Mouse (Mus musculus): ENCODE measurements at regions not wholly inside any gene's neighbourhood (a gene's known extent, or its start where the extent isn't known, plus 50 kb on each side); places are given as distances from the start of the nearest gene placed in this dataset.
A peak's percentile ranks its signal among the peaks of the same experiment; 100 is the strongest.
"Not testable (repeated sequence)": the region's sequence is repeated elsewhere in the genome, so short reads cannot be mapped to it uniquely, and the experiment has no call there.

DNA sequence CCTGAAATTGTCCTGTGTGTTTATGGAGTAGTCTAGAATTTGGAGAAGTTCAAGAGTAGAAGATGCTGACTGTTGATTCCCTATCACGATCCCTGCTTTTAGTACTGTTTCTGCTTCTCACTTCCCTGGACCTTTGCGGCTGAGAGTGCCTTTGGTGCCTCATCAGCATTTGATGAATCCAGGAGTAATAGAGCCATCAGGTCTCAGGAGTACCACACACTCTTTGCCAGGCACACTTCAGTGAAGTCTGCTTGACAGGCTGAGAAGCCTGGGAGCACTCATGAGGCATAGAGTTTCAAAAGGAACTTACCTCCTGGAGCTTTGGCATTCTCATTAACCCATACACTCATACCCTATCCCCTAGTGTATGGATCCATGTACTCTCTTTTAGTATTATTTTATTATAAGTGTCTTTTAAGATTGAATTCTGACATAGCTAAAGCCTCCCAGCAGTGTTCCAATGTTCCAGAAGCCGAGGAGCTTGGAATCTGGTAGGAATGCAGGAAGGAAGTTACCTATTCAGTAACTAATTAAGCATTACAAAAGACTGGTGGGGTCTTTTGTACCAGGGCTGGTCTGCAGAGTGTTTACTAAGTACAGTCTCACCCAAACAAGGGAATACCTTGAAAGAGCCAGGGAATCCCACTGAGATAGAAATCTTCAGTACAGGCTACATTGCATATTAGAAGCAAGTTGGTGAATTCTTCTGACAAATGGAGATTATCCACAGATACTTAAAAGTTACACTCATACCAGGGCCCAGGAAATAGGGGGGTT is 139.7 kb downstream of the Tex13c3 start:
- DNase-seq, result not testable (repeated sequence)

DNA sequence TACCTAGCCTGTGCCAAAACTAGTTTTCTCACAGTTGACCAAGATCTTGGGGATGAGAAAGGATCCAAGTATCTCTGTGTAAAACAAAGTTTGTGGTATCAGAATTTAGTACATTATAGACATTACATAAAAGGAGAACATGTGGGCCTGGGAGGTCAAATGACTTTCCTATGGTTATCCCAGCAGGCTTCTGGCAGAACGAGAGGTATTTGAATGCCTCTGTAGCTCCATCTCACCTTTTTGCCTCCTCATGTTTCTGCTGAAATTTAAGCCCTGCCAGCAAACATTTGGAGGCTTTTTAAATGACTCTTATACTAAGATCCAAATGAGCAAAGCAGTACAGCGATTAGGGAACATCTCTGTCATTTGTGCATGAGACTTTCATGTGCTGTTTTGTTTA is 167.8 kb downstream of the Tex13c3 start:
- DNase-seq, result no peak

DNA sequence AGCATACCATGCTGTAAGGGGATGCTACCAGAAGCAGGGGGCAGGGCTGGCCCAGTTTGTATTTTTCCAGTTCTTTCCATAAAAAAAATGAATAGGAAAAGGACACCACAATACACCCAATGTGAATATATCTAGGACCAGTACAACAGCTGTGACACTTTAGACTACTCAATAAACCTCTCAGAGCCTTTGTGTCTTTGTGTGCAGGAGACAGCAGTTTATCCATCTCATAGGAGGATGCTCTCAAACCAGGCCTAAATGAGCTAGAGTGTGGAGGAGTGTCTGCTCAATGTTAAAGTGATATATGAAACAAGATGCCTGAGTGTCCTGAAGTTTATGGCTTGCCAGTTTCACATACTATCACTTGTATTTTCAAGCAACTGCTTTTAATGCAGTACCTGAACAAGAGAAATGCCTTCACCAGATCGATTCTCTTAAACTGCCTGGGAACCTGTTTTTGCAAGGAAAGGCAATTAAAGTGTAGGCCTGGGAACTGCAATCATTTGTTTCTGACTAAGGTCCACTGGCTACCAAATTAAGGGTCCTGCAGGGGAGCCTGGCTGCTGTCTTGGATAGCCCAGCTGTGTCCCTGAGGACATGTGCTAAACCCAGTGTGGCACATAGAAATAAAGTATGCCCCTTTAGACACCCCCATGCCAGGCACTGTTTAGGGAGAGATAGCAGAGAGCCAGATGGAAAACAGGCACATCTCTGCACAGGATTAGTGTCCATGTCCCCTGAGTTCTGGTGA is 169.1 kb downstream of the Tex13c3 start:
- DNase-seq, result no peak

DNA sequence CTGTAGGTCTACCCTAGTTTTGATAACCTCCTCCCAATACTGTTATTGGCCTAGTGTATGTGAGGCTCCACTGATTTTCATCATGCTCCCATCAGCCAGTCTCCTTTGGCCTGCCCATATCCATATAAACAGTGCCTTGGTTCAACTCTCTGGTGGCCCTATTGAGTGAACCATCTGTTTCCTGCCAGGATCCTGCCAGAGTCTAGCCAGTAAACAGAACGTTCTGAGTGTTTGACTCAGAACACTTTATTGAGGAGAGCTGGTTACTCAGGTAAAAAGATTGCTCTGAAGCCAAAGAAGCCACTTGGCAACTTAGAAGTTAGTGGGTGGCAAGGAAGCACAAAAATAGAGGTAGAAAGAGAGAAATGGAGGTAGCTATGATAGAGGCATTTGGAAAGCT is 169.7 kb downstream of the Tex13c3 start:
- no peak for DNase-seq

DNA sequence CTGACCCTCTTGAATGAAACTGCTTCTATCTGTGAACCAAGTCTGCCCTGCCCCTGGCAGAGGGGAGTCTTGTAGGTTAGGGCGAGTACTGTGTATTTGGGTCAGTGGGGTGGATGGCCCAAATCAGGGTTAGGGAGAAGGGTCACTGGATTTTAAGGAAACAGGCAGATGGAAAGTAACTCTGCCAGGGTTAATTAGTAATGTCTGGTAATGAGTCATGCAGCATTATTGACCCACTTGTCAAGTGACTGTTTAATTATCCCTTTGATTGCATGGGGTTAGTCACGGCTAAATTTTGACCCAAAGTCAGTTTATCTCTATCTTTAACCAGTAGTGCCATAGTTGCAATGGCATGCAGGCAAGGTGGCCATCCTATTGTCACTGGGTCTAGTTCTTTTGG is 192.9 kb downstream of the Tex13c3 start:
- no peak for DNase-seq

DNA sequence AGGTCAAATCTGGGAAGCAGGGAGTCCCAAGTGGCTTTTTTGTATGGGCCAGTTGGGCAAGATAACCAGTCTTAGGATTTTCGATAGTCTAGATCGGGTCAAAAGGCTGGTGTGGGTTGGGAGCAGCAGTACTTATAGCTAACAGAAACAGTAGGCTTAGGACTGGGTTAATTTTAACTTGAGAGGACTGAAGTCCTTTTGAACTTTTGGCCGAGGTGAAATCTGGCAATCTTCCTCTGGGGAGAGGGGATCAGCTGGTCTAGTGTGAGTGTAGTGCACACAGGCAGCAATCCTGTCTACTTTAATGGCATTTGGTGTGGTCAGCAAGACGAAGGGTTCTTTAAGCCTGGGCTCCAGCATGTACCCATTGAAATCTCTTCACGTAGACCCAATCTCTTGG is 194.7 kb downstream of the Tex13c3 start:
- DNase-seq, result no peak

DNA sequence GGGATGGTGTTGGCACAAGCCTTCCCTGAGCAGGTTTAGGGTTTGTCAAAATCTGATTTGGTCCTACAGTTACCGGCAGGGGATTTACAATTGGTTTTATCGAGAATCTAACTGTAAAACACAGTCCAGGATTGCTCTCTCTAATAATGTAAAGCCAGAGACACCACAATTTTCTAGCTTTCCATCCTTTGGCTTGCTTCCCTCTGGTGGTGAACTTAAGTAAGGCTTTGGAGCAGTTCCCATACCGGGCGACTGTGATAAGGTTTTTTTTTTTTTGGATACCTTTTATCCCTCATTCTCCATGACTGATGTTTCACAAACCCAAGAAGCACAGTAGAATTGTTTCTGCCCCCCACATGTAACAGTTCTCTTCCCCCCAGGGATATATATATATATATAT is 195.3 kb downstream of the Tex13c3 start:
- no peak for DNase-seq

DNA sequence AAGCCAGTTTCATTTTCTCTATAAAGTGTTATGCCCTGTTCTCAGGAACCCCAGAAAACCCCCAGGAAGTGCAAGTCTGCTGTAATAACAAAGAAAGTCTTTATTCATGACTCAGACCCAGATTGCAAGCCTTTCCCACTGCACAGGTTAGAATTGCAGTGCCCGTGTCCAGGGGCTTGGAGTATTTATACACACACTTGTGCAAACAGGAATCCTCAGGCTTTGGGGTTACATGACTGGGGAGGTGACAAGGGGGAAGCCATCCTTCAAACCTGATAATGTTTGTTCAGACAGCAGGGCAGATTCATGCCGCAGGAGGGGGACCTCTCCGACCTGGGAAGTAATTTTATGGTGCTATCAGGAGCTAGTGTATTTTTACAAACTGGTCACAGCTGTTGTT is 198.0 kb downstream of the Tex13c3 start:
- no peak for DNase-seq

DNA sequence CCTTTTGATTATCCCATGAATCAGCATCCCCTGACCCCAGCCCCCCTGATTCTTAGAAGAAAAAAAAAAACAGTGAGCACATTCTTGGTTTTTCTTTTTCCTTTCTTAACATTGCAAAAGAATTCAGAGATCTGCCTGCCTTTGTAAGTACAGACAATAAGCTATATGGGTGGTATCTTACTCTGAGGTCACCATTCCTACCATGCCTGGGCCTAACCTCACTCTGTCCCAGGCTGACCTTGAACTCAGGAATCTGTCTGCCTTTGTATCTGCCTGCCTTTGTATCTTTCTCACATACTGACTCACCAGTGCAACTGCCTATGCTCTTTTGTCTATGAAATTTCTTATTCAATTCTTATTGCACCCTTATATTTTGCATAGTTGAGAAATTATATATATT is 216.9 kb downstream of the Tex13c3 start:
- no peak for DNase-seq

DNA sequence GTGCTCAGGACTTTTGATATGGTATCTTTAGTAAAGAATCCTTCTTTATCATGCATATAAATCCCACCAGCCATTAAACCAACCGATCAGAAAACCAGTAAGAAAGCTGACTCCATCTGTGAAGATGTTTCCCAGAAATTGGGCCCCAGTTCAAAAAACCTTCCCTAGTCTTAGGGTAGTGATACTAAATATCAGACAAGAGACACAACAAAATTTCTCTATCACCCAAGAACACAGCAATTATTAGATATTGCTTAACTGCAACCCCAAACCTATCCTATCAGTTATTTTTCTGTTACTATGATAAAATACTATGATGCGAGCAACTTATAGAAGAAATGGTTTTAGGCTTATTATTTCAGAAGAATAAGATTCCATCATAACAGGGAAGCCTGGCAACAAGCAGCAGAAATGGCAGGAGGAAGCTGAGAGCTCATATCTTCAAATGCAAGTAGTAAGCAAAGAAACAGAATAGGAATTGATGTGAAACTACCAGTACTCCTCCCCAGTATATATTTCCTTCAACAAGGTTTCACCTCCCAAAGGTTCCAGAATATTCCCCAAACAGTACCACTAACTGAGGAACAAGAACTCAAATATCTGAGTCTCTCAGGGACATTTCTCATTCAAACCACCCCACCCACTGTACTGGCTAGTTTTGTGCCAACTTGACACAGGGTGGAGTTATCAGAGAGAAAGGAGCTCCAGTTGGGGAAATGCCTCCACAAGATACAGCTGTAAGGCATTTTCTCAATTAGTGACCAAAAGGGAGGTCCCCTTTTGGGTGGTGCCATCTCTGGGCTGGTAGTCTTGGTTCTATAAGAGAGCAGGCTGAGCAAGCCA is 234.1 kb downstream of the Tex13c3 start:
- no peak for DNase-seq

DNA sequence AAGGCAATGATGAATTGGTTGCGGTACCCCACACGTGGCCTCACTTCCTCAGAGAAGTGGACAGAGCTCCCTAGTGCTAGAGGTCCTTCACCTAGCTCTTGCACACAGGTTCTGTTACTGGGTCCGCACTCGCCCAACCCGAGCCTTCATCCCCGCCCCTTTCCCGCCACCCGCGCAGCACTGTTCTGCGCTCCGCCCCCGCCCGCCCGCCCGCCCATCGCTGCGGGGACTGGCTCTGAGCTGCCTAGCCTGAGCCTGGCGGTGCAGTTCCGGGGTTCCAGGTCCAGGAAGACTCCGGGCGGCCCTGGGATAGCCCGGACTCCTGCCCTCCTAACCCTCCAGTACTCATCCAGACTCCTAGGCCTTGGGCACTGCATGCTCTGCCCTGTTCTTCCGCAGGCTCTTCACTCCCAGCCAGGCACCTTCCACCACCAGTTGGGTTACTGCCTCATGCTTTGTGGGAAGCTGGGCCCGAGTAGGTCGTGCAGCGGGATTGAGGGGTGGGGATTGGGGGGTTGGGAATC is 243.3 kb downstream of the Tex13c3 start:
- DNase-seq, result peak; percentile 23

DNA sequence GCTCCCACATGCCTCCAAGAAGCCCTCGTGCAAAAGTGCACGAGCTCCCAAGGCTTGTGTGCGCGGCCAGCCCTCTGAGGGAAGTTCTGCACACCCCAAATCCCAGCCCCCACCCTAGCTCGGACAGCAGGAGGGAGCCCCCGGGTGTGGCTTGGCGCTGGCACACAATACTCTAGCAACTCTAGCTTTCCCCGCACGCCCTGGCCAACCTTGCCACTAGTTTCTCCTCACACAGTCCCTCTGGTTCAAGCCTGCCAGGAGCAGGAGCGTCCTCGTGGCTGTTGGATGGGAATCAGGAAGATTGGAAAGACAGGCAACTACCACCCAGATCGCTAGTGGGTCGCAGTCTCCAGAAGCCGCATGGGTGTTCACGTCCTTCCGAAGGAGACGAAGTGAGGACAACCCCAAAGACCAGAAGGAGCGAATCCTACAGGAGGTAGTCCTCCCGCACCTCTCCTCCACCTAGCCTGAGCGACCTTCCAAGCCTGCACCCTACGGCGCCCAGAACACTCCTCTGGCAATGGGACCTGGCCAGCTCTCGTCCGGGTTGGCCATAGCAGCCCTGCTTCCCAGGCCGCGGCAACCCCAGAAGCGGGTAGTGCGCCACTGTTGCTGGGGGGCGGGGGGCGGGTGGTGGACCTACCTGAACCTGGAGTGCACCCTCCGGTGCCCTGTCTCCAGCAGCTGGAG is 243.9 kb downstream of the Tex13c3 start:
- no peak for DNase-seq

DNA sequence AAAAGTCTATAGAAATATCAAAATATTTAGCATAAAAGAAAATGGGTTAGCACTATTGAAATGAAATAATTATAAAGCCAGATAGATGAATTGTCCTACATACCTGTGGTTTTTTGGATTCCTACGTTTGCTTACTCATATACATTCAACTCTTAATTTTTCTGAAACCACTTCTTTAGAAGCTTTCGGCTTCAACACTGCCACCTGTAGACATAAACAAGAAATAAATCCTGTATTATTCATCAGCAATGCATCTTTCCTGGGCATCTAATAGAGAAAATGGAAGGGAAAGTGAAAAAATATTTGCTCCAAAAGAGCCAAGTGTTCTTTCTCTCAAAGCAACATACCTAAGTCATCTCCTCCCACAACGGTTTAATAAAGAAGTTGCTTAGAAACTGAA is 245.7 kb downstream of the Tex13c3 start:
- DNase-seq, result no peak

DNA sequence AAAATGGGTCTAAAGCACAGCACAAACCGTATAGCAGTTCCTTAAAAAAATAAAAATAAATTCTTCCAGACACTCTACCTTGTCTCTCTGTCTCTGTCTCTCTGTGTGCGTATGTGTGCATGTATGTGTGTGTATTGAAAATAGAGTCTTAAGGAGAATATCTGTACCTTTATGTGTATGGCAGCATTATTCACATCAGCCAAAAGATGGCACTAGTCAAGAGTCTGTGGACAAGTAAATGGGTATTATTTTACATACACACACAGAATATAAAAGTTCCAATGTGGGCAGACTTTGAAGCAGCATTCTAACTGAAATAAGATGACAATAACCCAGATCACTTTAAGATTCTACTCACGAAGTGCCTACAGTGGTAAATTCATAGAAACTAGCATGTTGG is 249.3 kb downstream of the Tex13c3 start:
- no peak for DNase-seq

DNA sequence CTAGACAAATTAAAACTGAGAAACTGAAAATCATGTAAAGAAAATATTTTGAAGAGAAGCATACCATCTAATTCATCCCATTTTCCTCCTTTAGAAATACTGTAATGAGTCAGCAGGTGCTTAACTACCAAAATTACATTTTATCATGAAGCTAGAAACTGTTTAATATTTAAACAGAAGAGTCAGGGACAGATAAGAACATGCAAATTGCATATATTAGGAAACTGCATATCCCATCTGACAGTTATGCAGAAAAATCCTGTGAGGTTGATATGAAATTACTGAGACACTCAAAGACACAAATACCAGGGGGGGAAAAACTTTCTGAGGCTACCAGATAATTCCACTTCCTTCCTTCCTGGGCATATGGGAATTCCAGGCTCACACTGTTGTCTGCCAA is 257.8 kb downstream of the Tex13c3 start:
- DNase-seq, result no peak

DNA sequence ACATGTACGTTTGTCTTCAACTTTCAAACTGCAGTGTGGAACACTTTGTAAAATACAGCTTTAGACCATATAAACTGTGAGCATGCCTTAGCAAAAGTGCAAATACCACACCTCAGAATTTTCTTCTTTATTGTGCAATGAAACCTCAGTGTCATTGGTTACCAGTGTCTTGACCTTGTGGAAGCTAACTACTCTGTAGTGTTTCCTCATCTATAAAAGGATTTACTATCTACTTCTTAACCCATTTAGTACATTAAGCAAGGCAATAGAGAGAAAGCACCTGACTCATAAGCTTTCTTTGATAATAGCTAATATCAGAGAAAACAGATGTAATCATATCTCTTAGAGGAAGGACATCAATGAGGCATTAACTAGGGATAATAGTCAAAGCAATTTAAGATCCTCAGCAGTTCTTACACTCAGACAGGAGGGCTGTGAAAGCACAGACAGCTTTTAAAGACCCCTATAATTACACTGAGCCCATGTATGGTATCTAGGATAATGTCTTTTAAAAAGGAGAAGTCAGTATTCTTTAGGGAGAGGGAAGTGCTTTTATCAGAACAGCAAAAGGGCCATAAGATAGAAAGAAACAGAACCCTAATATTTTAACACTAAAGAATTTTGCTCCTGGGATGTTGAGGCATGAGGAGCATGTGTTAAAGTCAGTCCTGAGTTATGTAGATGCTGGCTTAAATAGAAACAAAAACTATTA is 260.2 kb downstream of the Tex13c3 start:
- DNase-seq, result no peak

DNA sequence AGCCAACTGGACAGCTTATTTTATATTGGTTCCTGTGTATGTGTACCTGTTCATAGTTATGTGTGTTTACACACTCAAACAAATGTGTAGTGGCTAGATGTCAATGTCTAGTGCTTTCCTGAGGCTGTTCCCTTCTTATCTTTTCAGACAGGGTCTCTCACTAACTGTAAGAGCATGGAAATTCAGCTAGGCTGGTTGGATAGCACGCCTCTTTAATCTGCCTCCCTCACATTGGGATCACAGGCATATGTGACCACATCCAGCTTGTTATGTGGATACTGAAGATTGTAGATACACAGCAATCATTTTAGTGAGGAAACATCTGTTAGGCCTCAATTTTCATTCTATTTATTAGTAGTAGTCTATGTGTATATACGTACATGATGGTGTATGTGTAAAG is 261.4 kb downstream of the Tex13c3 start:
- no peak for DNase-seq

DNA sequence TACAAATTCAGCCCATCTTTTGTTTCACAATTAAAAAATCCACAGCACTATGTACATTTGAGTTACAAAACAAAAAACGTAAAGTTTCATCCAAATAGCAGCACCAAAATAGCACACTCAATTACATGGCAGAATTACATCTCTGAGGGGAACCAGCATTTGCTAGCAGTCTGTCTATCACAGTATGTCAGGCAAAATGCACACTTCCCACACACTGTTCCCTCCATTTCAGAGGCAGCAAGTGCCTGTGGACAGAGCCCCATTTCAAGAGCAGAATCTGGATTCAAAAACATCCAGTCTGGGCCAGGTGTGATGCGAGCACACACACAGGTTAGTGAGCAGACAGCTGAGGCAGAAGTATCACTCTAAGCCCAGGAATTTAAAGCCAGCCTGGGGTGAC is 261.8 kb downstream of the Tex13c3 start:
- DNase-seq, result peak; percentile 12

DNA sequence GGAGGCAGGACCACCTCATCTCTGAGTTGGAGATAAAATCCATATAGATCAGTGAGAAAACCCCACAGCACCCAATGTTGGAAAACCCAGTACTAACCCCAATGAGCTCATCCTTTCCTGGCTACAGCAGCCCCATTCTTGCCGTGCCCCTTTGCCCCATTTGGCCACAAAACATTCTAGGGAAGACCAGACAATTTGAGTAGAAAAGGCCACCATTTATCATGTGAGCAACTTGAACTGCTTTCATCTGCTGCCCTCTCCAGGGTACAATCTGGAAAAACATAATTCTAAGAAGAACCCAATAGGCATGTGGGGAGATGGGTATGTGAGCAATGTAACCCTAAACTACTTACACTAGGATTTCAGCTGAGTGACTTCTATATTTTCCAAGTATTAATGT is 274.7 kb downstream of the Tex13c3 start:
- DNase-seq, result no peak

DNA sequence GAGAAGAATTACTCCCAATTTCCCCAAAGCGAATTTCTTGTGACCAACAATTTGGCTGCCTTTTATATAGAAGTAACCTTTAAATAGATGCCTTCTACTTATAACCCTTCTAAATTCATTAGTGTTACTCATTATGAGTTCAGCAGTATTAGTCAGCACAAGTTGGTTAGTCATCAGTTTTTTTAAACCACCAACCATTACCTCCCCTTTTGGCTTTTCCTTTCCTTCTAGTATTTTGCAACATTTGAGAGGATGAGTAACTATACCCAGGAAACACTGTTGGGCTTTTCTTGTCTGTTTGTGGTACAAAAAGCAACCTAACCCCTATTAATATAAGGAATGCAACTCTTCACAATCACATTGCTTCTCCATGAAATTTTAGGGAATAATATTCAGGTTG is 278.6 kb downstream of the Tex13c3 start:
- no peak for DNase-seq

DNA sequence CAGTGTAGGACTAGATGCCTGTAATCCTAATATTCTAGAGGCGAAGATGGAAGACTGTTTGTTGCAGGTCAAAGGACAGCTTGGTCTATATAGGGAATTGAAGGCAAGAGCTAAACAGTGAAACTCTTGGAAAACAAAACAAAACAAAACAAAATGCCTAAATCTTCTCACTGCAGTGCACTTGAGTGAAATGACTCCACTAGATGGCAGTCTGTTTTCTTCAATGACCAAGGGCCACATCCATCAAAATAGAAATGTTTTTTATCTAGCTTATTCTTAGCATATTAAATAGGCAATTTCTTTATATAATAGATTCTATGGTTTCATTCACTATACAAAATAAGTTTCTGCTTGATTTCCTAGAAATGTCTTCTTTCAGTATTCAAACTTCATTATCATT is 279.7 kb downstream of the Tex13c3 start:
- no peak for DNase-seq

DNA sequence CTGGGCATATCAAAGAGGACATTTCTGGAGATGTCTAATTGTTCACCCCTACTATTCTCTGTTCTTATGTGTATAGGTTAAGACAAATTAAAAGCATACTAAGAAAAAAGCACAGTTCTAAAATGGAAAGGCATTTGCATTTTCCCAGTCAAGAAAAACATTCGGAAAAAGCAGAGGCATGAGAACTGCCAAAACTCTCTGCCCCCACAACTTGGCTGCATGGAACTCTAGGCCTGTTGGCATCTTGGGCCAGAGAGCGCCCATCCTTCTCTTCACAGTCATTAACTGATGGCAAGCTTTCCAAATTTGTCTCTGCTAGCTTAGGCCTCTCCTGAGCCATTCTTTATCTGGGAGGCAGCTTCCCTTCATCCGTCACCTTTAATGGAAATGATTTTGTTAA is 281.6 kb downstream of the Tex13c3 start:
- no peak for DNase-seq

All from layer of hippocampus, adult 9-11 months (tissue).